Comparison of ENCODE assay signal across 8 mouse cellular contexts in the genomic region with DNA sequence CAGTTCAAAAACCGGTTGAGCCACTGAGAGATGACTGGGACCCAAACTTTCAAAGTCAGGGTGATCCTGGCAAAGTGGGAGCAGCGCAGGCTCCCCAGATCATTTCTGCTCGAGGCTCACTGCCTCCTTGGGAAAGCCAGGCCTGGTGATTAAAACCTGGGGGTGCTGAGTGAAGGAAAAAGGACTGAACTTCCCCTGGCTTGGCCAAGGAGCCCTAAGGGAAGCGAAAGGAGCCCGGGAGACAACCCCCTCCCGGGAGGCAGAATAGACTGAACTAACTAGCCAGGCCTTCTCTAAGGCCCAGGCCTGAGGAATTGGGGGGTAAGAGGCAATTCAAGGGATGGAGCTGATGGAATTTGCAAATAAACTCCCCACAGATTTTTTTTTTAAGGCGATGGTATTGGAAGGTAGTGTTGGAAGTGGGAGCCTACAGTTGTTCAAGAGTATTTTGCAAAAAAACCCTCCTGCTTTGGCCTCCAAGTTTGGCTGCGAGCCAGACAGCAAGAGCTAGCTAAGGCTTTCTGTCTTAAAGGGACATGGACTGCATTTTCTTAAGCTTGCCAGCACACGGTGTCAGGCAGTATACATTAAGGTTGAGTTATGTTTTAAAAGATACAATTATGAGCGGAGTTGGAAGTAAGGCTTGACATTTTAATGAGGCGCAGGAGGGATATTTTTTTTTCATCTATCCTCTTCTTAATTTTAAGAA. TPM values are rescaled to one million over a fixed set of nuclear protein-coding genes. Genes with fewer than 3 reads are reported as not detected.
A peak's percentile ranks its signal among the peaks of the same experiment; 100 is the strongest.
DNase-seq lines count a peak whose midpoint lies in the region; ATAC-seq lines count a peak whose summit lies in the region.

No protein-coding gene starts in this region.

- WGBS in forebrain, embryonic 11.5 days, result 16% methylated on average over 11 of the region's 11 CpGs
- WGBS in hindbrain, embryonic 16.5 days, result 35% methylated on average over 11 of the region's 11 CpGs
- WGBS in neural tube, embryonic 13.5 days, result 20% methylated on average over 11 of the region's 11 CpGs

- no peak for ATAC-seq in forebrain, embryonic 11.5 days (replicated peaks; ENCODE audit: low FRiP score)
- ATAC-seq in hindbrain, embryonic 16.5 days, result no peak
- ATAC-seq in neural tube, embryonic 13.5 days (ENCODE audit: low read depth), result no peak

- H3K36me3 ChIP-seq in forebrain, embryonic 11.5 days (ENCODE audit: control insufficient read depth, insufficient read depth, low read length), result no peaks in the 10 kb centered on the region
- no peaks in the 10 kb centered on the region for H3K36me3 ChIP-seq in hindbrain, embryonic 16.5 days (ENCODE audit: control insufficient read depth, insufficient read depth, low read length)
- peaks cover 5% of the 10 kb centered on the region; the same call in 1 of the 2 replicates for H3K36me3 ChIP-seq in neural tube, embryonic 13.5 days

- no peak overlapping the region for H3K4me2 ChIP-seq in forebrain, embryonic 11.5 days (ENCODE audit: low read depth, low read length, severe bottlenecking)
- H3K4me2 ChIP-seq in hindbrain, embryonic 16.5 days (ENCODE audit: low read length), result peak overlapping the region; percentile 74
- peak overlapping the region; percentile 86 for H3K4me2 ChIP-seq in neural tube, embryonic 13.5 days

- peaks cover 8% of the 10 kb centered on the region; the same call in 1 of the 2 replicates for H3K4me1 ChIP-seq in forebrain, embryonic 11.5 days (replicated peaks; ENCODE audit: control insufficient read depth, insufficient read depth, low read length)
- peaks cover 6% of the 10 kb centered on the region for H3K4me1 ChIP-seq in hindbrain, embryonic 16.5 days (ENCODE audit: control insufficient read depth, insufficient read depth, low read depth, low read length)
- H3K4me1 ChIP-seq in neural tube, embryonic 13.5 days (replicated peaks), result peaks cover 64% of the 10 kb centered on the region

- H3K27ac ChIP-seq in forebrain, embryonic 11.5 days (ENCODE audit: low read depth, low read length), result no peak overlapping the region
- peak overlapping the region; percentile 73 for H3K27ac ChIP-seq in hindbrain, embryonic 16.5 days (ENCODE audit: low read depth, low read length)
- H3K27ac ChIP-seq in neural tube, embryonic 13.5 days (replicated peaks), result peak overlapping the region; percentile 97

- no peaks in the 10 kb centered on the region for H3K9me3 ChIP-seq in forebrain, embryonic 11.5 days (ENCODE audit: control insufficient read depth, low read length)
- no peaks in the 10 kb centered on the region for H3K9me3 ChIP-seq in hindbrain, embryonic 16.5 days (ENCODE audit: control insufficient read depth, low read length)
- no peaks in the 10 kb centered on the region for H3K9me3 ChIP-seq in neural tube, embryonic 13.5 days

- H3K27me3 ChIP-seq in forebrain, embryonic 11.5 days (ENCODE audit: control insufficient read depth, insufficient read depth, low read length), result peaks cover 38% of the 10 kb centered on the region
- H3K27me3 ChIP-seq in hindbrain, embryonic 16.5 days (replicated peaks; ENCODE audit: control insufficient read depth, insufficient read depth, low read length), result no peaks in the 10 kb centered on the region; the same call in 1 of the 2 replicates
- H3K27me3 ChIP-seq in neural tube, embryonic 13.5 days, result peaks cover 11% of the 10 kb centered on the region; the same call in 1 of the 2 replicates

- H3K9ac ChIP-seq in forebrain, embryonic 11.5 days (ENCODE audit: low read length), result no peak overlapping the region
- peak overlapping the region; percentile 5; the same call in 1 of the 2 replicates for H3K9ac ChIP-seq in hindbrain, embryonic 16.5 days (ENCODE audit: low read depth, low read length)
- H3K9ac ChIP-seq in neural tube, embryonic 13.5 days, result peak overlapping the region; percentile 99

- no peak overlapping the region for H3K4me3 ChIP-seq in forebrain, embryonic 11.5 days (ENCODE audit: low read depth, low read length)
- H3K4me3 ChIP-seq in hindbrain, embryonic 16.5 days (ENCODE audit: low read length), result peak overlapping the region; percentile 66
- peak overlapping the region; percentile 81 for H3K4me3 ChIP-seq in neural tube, embryonic 13.5 days

- peak; percentile 30 to 50 for DNase-seq in spleen, postnatal 36 days (ENCODE audit: low spot score in 2 of 2)
- no peak for DNase-seq in spleen, postnatal 14 days (ENCODE audit: low spot score in 2 of 2)
- peak; percentile 64 for DNase-seq in forebrain, embryonic 11.5 days (ENCODE audit: low spot score)
- no peak for DNase-seq in layer of hippocampus, postnatal 25 days (ENCODE audit: extremely low spot score in 1 of 2, low spot score in 1 of 2)
- no peak for DNase-seq in right cerebral cortex, postnatal 36 days (ENCODE audit: low spot score in 2 of 2)
- DNase-seq in thymus, adult 18-20 months, result no peak

RNA-seq across cellular contexts. Expression of gene Ebf1, which starts 5.1 kb away (rescaled TPM):
- polyA plus RNA-seq in forebrain, embryonic 11.5 days (2014; fragmentation: Nextera tagmentation; extraction: Ambion mirVana), result 17.5 and 21.3 TPM in 2 replicates
- polyA plus RNA-seq in hindbrain, embryonic 16.5 days (2015; fragmentation: Nextera tagmentation; extraction: Ambion mirVana), result 106 and 111 TPM in 2 replicates
- 182 and 184 TPM in 2 replicates for polyA plus RNA-seq in neural tube, embryonic 13.5 days (2015; fragmentation: Nextera tagmentation; extraction: Ambion mirVana)
- 1 to 10 TPM; 3.5 to 4.6 TPM for total RNA-seq in layer of hippocampus, postnatal 25 days (2021)

Comparison
In these comparisons a context has a peak if more than half of its experiments do, and no peak if none do; other contexts are left out.
1. DNase-seq: peak in spleen, postnatal 36 days (2 of 2) and forebrain, embryonic 11.5 days (single experiment); none in spleen, postnatal 14 days (0 of 2), layer of hippocampus, postnatal 25 days (0 of 2), right cerebral cortex, postnatal 36 days (0 of 2) and thymus, adult 18-20 months (0 of 2).